Mouse (Mus musculus): ENCODE data around the gene Get4. TPM values are rescaled to one million over a fixed set of nuclear protein-coding genes. Genes with fewer than 3 reads are reported as not detected.

The Get4 gene
- polyA plus RNA-seq, 1 experiment from 2014 or later, result 161 TPM

DNA sequence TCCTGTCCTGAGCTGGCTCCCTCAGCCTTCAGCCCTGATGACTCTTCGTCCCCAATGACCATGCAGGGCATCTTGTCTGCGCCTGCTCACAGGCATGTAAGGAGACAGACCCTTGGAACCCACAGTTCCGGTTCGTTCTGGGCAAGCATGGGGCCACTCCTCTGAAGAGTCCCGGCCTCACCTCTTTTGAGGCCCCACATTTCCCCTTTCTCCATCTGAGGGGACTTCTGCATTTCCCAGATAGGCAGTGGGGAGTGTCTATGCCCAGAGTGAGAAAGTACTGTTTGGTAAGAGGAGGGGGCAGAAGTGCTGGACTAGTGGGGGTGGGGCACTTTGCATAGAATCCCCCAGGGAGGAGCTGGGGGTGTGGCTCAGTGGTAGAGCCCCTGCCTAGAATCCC, 35.0 kb downstream of the Get4 start:
- no peaks in the 10 kb centered on the region for H3K9me3 ChIP-seq (ENCODE audit: low read length)
- H3K27ac ChIP-seq (ENCODE audit: low read length), result no peak overlapping the region
- H3K4me2 ChIP-seq (replicated peaks; ENCODE audit: low read depth, low read length), result no peak overlapping the region
- H3K27me3 ChIP-seq (ENCODE audit: insufficient read depth, low read length), result no peaks in the 10 kb centered on the region
- H3K4me1 ChIP-seq (ENCODE audit: insufficient read depth, low read length), result peaks cover 4% of the 10 kb centered on the region; the same call in 1 of the 2 replicates
- no peak overlapping the region for H3K4me3 ChIP-seq (ENCODE audit: low read length)
- no peaks in the 10 kb centered on the region for H3K36me3 ChIP-seq (ENCODE audit: insufficient read depth, low read length)
- no peak overlapping the region for H3K9ac ChIP-seq (replicated peaks; ENCODE audit: low read length)
- 88% methylated on average over 5 of the region's 5 CpGs for WGBS
- no peak for ATAC-seq (ENCODE audit: low FRiP score, low TSS enrichment)

DNA sequence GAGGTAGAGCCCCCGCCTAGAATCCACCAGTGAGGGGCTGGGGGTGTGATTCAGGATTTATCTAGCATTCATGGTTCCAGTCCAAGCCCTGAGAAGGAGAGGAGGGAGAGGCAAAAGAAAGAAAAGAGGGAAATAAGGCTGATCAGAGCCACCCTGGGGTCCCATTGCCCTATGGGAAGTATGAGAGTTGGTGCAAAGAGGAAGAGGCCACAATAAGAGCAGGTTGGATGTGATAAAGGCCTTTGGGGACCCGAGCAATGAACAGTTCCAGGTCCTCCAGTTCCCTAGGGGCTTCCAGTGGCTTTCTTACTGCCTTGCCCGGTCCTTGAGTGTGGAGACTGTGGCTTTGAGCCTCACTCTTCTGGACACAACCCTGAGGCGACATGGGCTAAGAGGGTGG, 35.7 kb downstream of the Get4 start:
- no peak overlapping the region for H3K9ac ChIP-seq (replicated peaks; ENCODE audit: low read length)
- H3K27me3 ChIP-seq (ENCODE audit: insufficient read depth, low read length), result no peaks in the 10 kb centered on the region
- no peak overlapping the region for H3K27ac ChIP-seq (ENCODE audit: low read length)
- no peaks in the 10 kb centered on the region for H3K36me3 ChIP-seq (ENCODE audit: insufficient read depth, low read length)
- no peak overlapping the region for H3K4me2 ChIP-seq (replicated peaks; ENCODE audit: low read depth, low read length)
- no peaks in the 10 kb centered on the region for H3K9me3 ChIP-seq (ENCODE audit: low read length)
- H3K4me3 ChIP-seq (ENCODE audit: low read length), result no peak overlapping the region
- 86% methylated on average over 4 of the region's 4 CpGs for WGBS
- H3K4me1 ChIP-seq (ENCODE audit: insufficient read depth, low read length), result peaks cover 4% of the 10 kb centered on the region; the same call in 1 of the 2 replicates
- ATAC-seq (ENCODE audit: low FRiP score, low TSS enrichment), result no peak

DNA sequence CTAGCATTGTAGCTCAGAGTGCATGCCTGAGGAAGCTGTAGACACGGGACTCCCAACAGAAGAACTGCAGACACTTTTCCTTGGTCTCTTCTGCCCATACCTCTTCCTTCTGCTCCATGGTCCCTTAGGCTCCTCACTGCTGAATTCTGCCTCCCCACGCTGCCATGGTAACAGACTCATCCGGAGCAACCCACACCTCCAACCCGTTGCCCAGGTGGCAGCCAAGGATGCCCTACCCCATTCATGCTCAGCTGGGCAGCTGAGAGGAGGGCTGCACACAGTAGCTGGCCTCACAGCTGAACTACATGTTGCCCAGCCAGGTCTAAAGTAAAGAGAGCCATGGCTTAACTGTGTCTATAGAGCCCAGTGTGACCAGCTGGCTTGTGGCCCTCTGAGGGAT, 36.5 kb downstream of the Get4 start:
- Histone ChIP-seq H3K4me1 (ENCODE audit: insufficient read depth, low read length) (peaks cover 4% of the 10 kb centered on the region; the same call in 1 of the 2 replicates), H3K27me3 (ENCODE audit: insufficient read depth, low read length) (no peaks in the 10 kb centered on the region), H3K9me3 (ENCODE audit: low read length) (no peaks in the 10 kb centered on the region), H3K9ac (replicated peaks; ENCODE audit: low read length) (no peak overlapping the region), H3K36me3 (ENCODE audit: insufficient read depth, low read length) (no peaks in the 10 kb centered on the region), H3K27ac (ENCODE audit: low read length) (no peak overlapping the region), H3K4me3 (ENCODE audit: low read length) (no peak overlapping the region), H3K4me2 (replicated peaks; ENCODE audit: low read depth, low read length) (no peak overlapping the region)
- no peak for ATAC-seq (ENCODE audit: low FRiP score, low TSS enrichment)
- 81% methylated on average over 4 of the region's 4 CpGs for WGBS

- H3K27ac ChIP-seq (ENCODE audit: low read length), result no peak overlapping the region
- peaks cover 4% of the 10 kb centered on the region; the same call in 1 of the 2 replicates for H3K4me1 ChIP-seq (ENCODE audit: insufficient read depth, low read length)
- no peaks in the 10 kb centered on the region for H3K36me3 ChIP-seq (ENCODE audit: insufficient read depth, low read length)
- no peak overlapping the region for H3K9ac ChIP-seq (replicated peaks; ENCODE audit: low read length)
- 87% methylated on average over 12 of the region's 12 CpGs for WGBS
- no peak for ATAC-seq (ENCODE audit: low FRiP score, low TSS enrichment)
- no peak overlapping the region for H3K4me2 ChIP-seq (replicated peaks; ENCODE audit: low read depth, low read length)
- no peaks in the 10 kb centered on the region for H3K9me3 ChIP-seq (ENCODE audit: low read length)
- no peak overlapping the region for H3K4me3 ChIP-seq (ENCODE audit: low read length)
- H3K27me3 ChIP-seq (ENCODE audit: insufficient read depth, low read length), result no peaks in the 10 kb centered on the region
Observed at GRCm38 (mm10) chr5:139290467-139291259, 38.5 kb downstream of the Get4 start.

DNA sequence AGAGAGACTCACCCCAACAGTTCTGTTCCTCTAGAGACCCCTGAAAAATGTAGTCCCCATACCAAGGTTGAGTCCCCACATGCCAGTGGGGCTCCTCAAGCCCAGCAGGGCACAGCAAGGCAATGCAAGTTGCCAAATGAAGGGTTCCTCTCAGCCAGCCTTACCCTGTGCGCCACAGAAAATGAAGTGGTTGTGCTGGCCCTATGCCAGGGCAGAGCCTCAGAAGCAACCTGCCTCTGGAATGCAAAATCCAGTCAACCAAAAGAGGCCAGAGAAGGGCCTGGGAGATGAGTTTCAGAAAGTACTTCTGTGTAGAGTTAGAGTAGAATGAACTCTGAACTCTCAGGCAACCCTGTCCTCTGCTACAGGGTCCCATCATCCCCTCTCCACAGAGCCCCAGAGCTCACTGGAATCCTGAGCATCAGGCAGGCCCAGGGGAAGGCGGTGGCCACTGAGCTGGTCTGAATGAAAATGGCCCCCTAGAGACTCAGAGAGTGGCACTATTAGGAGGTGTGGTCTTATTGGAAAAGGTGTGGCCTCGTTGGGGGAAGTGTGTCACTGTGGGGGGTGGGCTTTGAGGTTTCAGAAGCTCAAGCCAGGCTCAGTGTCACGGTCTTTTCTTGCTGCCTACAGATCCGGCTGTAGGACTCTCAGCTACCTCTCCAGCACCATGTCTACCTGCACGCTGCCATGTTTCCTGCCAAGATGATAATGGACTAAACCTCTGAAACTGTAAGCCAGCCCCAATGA, 39.9 kb downstream of the Get4 start:
- Histone ChIP-seq H3K4me2 (replicated peaks; ENCODE audit: low read depth, low read length) (no peak overlapping the region), H3K36me3 (ENCODE audit: insufficient read depth, low read length) (no peaks in the 10 kb centered on the region), H3K9ac (replicated peaks; ENCODE audit: low read length) (no peak overlapping the region), H3K9me3 (ENCODE audit: low read length) (no peaks in the 10 kb centered on the region), H3K27ac (ENCODE audit: low read length) (no peak overlapping the region), H3K27me3 (ENCODE audit: insufficient read depth, low read length) (no peaks in the 10 kb centered on the region), H3K4me1 (ENCODE audit: insufficient read depth, low read length) (no peaks in the 10 kb centered on the region), H3K4me3 (ENCODE audit: low read length) (no peak overlapping the region)
- ATAC-seq (ENCODE audit: low FRiP score, low TSS enrichment), result no peak
- WGBS, result 76% methylated on average over 6 of the region's 6 CpGs

GRCm38 (mm10) chr5:139294089-139294488, 42.0 kb downstream of the Get4 start:
- no peak overlapping the region for H3K4me3 ChIP-seq (ENCODE audit: low read length)
- H3K4me2 ChIP-seq (replicated peaks; ENCODE audit: low read depth, low read length), result no peak overlapping the region
- no peaks in the 10 kb centered on the region for H3K27me3 ChIP-seq (ENCODE audit: insufficient read depth, low read length)
- no peaks in the 10 kb centered on the region for H3K9me3 ChIP-seq (ENCODE audit: low read length)
- 77% methylated on average over 2 of the region's 2 CpGs for WGBS
- H3K9ac ChIP-seq (replicated peaks; ENCODE audit: low read length), result no peak overlapping the region
- no peak overlapping the region for H3K27ac ChIP-seq (ENCODE audit: low read length)
- no peaks in the 10 kb centered on the region for H3K36me3 ChIP-seq (ENCODE audit: insufficient read depth, low read length)
- ATAC-seq (ENCODE audit: low FRiP score, low TSS enrichment), result no peak
- no peaks in the 10 kb centered on the region for H3K4me1 ChIP-seq (ENCODE audit: insufficient read depth, low read length)

GRCm38 (mm10) chr5:139297092-139297491, 45.0 kb downstream of the Get4 start:
- Histone ChIP-seq H3K27me3 (ENCODE audit: insufficient read depth, low read length) (no peaks in the 10 kb centered on the region), H3K4me1 (ENCODE audit: insufficient read depth, low read length) (no peaks in the 10 kb centered on the region), H3K9me3 (ENCODE audit: low read length) (no peaks in the 10 kb centered on the region), H3K27ac (ENCODE audit: low read length) (no peak overlapping the region), H3K9ac (replicated peaks; ENCODE audit: low read length) (no peak overlapping the region), H3K36me3 (ENCODE audit: insufficient read depth, low read length) (no peaks in the 10 kb centered on the region), H3K4me2 (replicated peaks; ENCODE audit: low read depth, low read length) (no peak overlapping the region), H3K4me3 (ENCODE audit: low read length) (no peak overlapping the region)
- no peak for ATAC-seq (ENCODE audit: low FRiP score, low TSS enrichment)
- 83% methylated on average over 10 of the region's 10 CpGs for WGBS

DNA sequence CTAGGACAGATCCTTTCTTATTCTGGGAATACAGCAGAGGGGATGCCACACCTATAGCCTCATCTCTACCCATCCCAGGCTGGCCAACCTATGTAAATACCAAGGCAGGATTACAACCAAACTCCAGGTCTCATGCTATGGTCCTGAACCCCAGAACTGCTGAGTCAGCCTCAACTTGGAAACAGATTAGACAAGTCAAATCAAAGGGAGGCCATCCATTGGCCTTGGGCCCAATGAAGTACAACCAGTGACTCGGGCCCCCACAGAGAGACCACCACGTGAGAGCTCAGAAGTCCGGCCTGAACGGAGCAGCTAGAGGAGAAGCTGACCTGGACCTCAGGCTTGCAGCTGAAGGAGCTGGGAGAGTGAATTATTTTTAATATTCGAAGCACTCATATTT, 45.6 kb downstream of the Get4 start:
- H3K27me3 ChIP-seq (ENCODE audit: insufficient read depth, low read length), result no peaks in the 10 kb centered on the region
- no peaks in the 10 kb centered on the region for H3K9me3 ChIP-seq (ENCODE audit: low read length)
- H3K9ac ChIP-seq (replicated peaks; ENCODE audit: low read length), result no peak overlapping the region
- no peak overlapping the region for H3K4me2 ChIP-seq (replicated peaks; ENCODE audit: low read depth, low read length)
- H3K4me3 ChIP-seq (ENCODE audit: low read length), result no peak overlapping the region
- H3K36me3 ChIP-seq (ENCODE audit: insufficient read depth, low read length), result no peaks in the 10 kb centered on the region
- no peak for ATAC-seq (ENCODE audit: low FRiP score, low TSS enrichment)
- no peaks in the 10 kb centered on the region for H3K4me1 ChIP-seq (ENCODE audit: insufficient read depth, low read length)
- H3K27ac ChIP-seq (ENCODE audit: low read length), result no peak overlapping the region
- WGBS, result 87% methylated on average over 5 of the region's 5 CpGs

DNA sequence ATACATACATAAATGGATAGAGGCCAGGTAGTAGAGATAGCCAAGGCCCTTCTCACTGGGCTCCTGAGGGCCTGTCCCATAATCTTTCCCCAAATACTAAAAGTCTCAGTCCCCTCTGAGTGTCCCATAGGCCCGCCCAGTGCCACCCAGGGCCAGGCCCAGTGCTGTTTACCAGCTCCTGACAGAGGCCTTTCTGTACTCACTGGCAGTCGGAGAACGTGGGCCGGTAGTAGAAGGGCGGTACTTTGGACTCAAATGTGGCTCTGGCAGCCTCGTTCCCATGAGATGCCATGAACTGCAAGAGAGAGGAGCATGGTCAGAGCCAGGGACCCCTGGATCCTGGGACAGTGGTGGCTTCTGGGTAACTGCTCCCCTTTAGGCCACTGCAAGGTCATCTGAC, 50.0 kb downstream of the Get4 start:
- no peak for ATAC-seq (ENCODE audit: low FRiP score, low TSS enrichment)
- 88% methylated on average over 6 of the region's 6 CpGs for WGBS

GRCm38 (mm10) chr5:139303646-139304061, 51.5 kb downstream of the Get4 start:
- no peak overlapping the region for H3K27ac ChIP-seq (ENCODE audit: low read length)
- H3K36me3 ChIP-seq (ENCODE audit: insufficient read depth, low read length), result no peaks in the 10 kb centered on the region
- 88% methylated on average over 9 of the region's 9 CpGs for WGBS
- no peak overlapping the region for H3K4me2 ChIP-seq (replicated peaks; ENCODE audit: low read depth, low read length)
- no peak overlapping the region for H3K4me3 ChIP-seq (ENCODE audit: low read length)
- no peak for ATAC-seq (ENCODE audit: low FRiP score, low TSS enrichment)
- no peaks in the 10 kb centered on the region for H3K27me3 ChIP-seq (ENCODE audit: insufficient read depth, low read length)
- H3K9ac ChIP-seq (replicated peaks; ENCODE audit: low read length), result no peak overlapping the region
- no peaks in the 10 kb centered on the region for H3K4me1 ChIP-seq (ENCODE audit: insufficient read depth, low read length)
- H3K9me3 ChIP-seq (ENCODE audit: low read length), result no peaks in the 10 kb centered on the region

More for the DNA sequence above, 50.0 kb downstream of the Get4 start:
- Histone ChIP-seq H3K9ac (replicated peaks; ENCODE audit: low read length) (no peak overlapping the region), H3K27ac (ENCODE audit: low read length) (no peak overlapping the region), H3K27me3 (ENCODE audit: insufficient read depth, low read length) (no peaks in the 10 kb centered on the region), H3K9me3 (ENCODE audit: low read length) (no peaks in the 10 kb centered on the region), H3K4me1 (ENCODE audit: insufficient read depth, low read length) (no peaks in the 10 kb centered on the region), H3K36me3 (ENCODE audit: insufficient read depth, low read length) (no peaks in the 10 kb centered on the region), H3K4me3 (ENCODE audit: low read length) (no peak overlapping the region), H3K4me2 (replicated peaks; ENCODE audit: low read depth, low read length) (no peak overlapping the region)
